Mouse (Mus musculus) ES-E14 (cell line): ENCODE data around the gene Ptprf. TPM values are rescaled to one million over a fixed set of nuclear protein-coding genes. Genes with fewer than 3 reads are reported as not detected.
A peak's percentile ranks its signal among the peaks of the same experiment; 100 is the strongest.

Experiments
- DNase-seq: peaks from one replicate; pipeline ENCODE4 v3.0.0-alpha.2; 2013; ENCODE audit warnings: low read depth, low spot score
- H3K27ac ChIP-seq: 2 replicates; pipeline ENCODE4 v1.5.1; 2012; ENCODE audit warnings: low read depth, mild to moderate bottlenecking, low read length, moderate library complexity, mixed read lengths; ENCODE audit not compliant: poor library complexity, insufficient read depth, severe bottlenecking
- H3K36me3 ChIP-seq: 2 replicates; pipeline ENCODE4 v1.6.1; 2012; ENCODE audit warnings: mild to moderate bottlenecking, low read length, moderate library complexity, mixed read lengths; ENCODE audit not compliant: control insufficient read depth, poor library complexity, insufficient read depth, severe bottlenecking
- H3K4me1 ChIP-seq, 2 experiments: fragments of 150-350 bp in 1 of 2; sonication (generic) in 1 of 2; 2 replicates each; pipeline ENCODE4 v1.6.1; 2012; ENCODE audit warnings: low read length in 2 of 2, mild to moderate bottlenecking in 1 of 2, mixed read lengths in 1 of 2; ENCODE audit not compliant: control insufficient read depth in 2 of 2, insufficient read depth in 2 of 2, poor library complexity in 1 of 2
- H3K4me3 ChIP-seq, 2 experiments: fragments of 150-350 bp in 1 of 2; sonication (generic) in 1 of 2; 2 replicates each; pipeline ENCODE4 v1.5.1; 2012; ENCODE audit warnings: low read length in 2 of 2, low read depth in 1 of 2, mild to moderate bottlenecking in 1 of 2, mixed read lengths in 1 of 2; ENCODE audit not compliant: insufficient read depth in 1 of 2, poor library complexity in 1 of 2, severe bottlenecking in 1 of 2
- H3K9ac ChIP-seq: 2 replicates; pipeline ENCODE4 v1.6.1; 2012; ENCODE audit warnings: low read depth, mild to moderate bottlenecking, low read length, mixed read lengths; ENCODE audit not compliant: poor library complexity, insufficient read depth, severe bottlenecking
- H3K9me3 ChIP-seq: fragments of 150-350 bp; sonication (generic); 2 replicates; pipeline ENCODE4 v1.6.1; 2012; ENCODE audit warnings: low read depth, mild to moderate bottlenecking, low read length; ENCODE audit not compliant: control insufficient read depth, insufficient read depth
- CHD2 ChIP-seq: IDR thresholded peaks from 2 replicates; pipeline ENCODE4 v1.6.1; 2014; ENCODE audit warnings: mild to moderate bottlenecking, low read depth, low read length, inconsistent platforms
- HCFC1 ChIP-seq: IDR thresholded peaks from 2 replicates; pipeline ENCODE4 v1.6.1; 2012; ENCODE audit warnings: low read length, inconsistent platforms, borderline replicate concordance; ENCODE audit not compliant: insufficient read depth
- MAFK ChIP-seq: IDR thresholded peaks from 2 replicates; pipeline ENCODE4 v1.6.1; 2014; ENCODE audit warnings: mild to moderate bottlenecking, low read depth, low read length, inconsistent platforms; ENCODE audit not compliant: insufficient read depth
- ZC3H11A ChIP-seq: IDR thresholded peaks from 2 replicates; pipeline ENCODE4 v1.6.1; 2012; ENCODE audit warnings: low read depth, mild to moderate bottlenecking, inconsistent platforms, low read length, borderline replicate concordance
- ZNF384 ChIP-seq: IDR thresholded peaks from 2 replicates; pipeline ENCODE4 v1.6.1; 2012; ENCODE audit warnings: low read depth, low read length, inconsistent platforms
- in situ Hi-C, 2 experiments: fragments of 600-800 bp; cut with MboI; formaldehyde crosslinking; loops; one replicate each; pipeline ENCODE4 v1.15.1; 2025; ENCODE audit warnings: low sequenced_read_pairs in 2 of 2, inconsistent platforms in 1 of 2; ENCODE audit not compliant: unreplicated experiment in 2 of 2
- total RNA-seq: library from RNA; depleted of rRNA; stranded (reverse); fragments of 300-350 nt; gene quantifications from 2 replicates; pipeline ENCODE4 v1.2.3, GENCODE M21; 2012

Ptprf gene
- total RNA-seq, 1 experiment: 226 TPM

- Histone ChIP-seq H3K4me3 (no peak overlapping the region), H3K9ac (no peak overlapping the region), H3K36me3 (peaks cover 32% of the 10 kb centered on the region; the same call in 1 of the 2 replicates), H3K27ac (no peak overlapping the region), H3K4me1 (peaks cover 6 to 58% of the 10 kb centered on the region in 2 experiments), H3K9me3 (no peaks in the 10 kb centered on the region)
- in situ Hi-C loops: no loop called here
- no peak for TF ChIP-seq MAFK
- no peak for TF ChIP-seq ZC3H11A
- TF ChIP-seq HCFC1: no peak
- TF ChIP-seq CHD2: no peak
- no peak for TF ChIP-seq ZNF384
- no peak for DNase-seq
These were observed 16.7 kb downstream of the Ptprf start for GRCm38 (mm10) chr4:118274521-118274920.

DNA sequence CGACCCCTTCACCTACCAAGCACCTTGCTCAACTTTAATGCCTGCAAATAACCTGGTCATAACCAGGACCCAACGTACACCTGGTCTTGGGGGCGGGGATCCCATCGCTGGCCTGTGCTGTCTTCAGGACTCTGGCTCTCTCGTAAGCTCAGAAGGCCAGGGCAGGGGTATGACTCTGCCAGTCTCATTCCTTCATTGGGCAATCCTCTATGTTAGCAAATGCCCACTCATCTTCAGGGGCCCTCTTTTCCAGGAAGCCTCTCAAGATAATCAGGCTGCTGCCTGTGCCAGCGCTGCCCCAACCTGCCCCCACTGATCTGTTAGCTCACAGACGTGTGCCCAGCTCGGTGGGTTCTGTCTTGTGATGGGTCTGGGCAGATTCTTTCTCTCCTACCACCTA, 17.2 kb downstream of the Ptprf start:
- Histone ChIP-seq H3K36me3 (peaks cover 36% of the 10 kb centered on the region), H3K4me1 (peaks cover 6 to 58% of the 10 kb centered on the region in 2 experiments), H3K4me3 (no peak overlapping the region), H3K27ac (peak overlapping the region; percentile 100), H3K9ac (no peak overlapping the region), H3K9me3 (no peaks in the 10 kb centered on the region)
- DNase-seq: no peak
- in situ Hi-C loops: no loop called here
- no peak for TF ChIP-seq MAFK
- no peak for TF ChIP-seq CHD2
- no peak for TF ChIP-seq ZC3H11A
- TF ChIP-seq ZNF384: no peak
- no peak for TF ChIP-seq HCFC1

GRCm38 (mm10) chr4:118273545-118273944, 17.7 kb downstream of the Ptprf start:
- Histone ChIP-seq H3K4me3 (peak overlapping the region in 1 of 2 experiments; percentile 7; a peak in 1 of 4 replicates), H3K36me3 (peaks cover 41% of the 10 kb centered on the region), H3K9ac (0 out of 2 replicates have a peak overlapping the region, but pooled peaks have one; percentile 4), H3K4me1 (peaks cover 6 to 59% of the 10 kb centered on the region in 2 experiments), H3K27ac (peak overlapping the region; percentile 100), H3K9me3 (no peaks in the 10 kb centered on the region)
- TF ChIP-seq ZC3H11A (no peak), MAFK (no peak), CHD2 (no peak), ZNF384 (no peak), HCFC1 (no peak)
- in situ Hi-C loops: no loop called here
- no peak for DNase-seq

GRCm38 (mm10) chr4:118272871-118273270, 18.3 kb downstream of the Ptprf start:
- H3K27ac ChIP-seq: peak overlapping the region; percentile 100
- peaks cover 45% of the 10 kb centered on the region for H3K36me3 ChIP-seq
- H3K4me1 ChIP-seq: peaks cover 6 to 55% of the 10 kb centered on the region in 2 experiments
- peak overlapping the region in 1 of 2 experiments; percentile 45; a peak in 1 of 4 replicates for H3K4me3 ChIP-seq
- no peak for TF ChIP-seq CHD2
- TF ChIP-seq ZC3H11A: no peak
- TF ChIP-seq MAFK: no peak
- TF ChIP-seq HCFC1: no peak
- TF ChIP-seq ZNF384: no peak
- no peaks in the 10 kb centered on the region for H3K9me3 ChIP-seq
- in situ Hi-C loops: no loop called here
- DNase-seq: no peak
- H3K9ac ChIP-seq: peak overlapping the region; percentile 8; the same call in 1 of the 2 replicates
